Mouse (Mus musculus): ENCODE results near the gene Sub1.

DNA sequence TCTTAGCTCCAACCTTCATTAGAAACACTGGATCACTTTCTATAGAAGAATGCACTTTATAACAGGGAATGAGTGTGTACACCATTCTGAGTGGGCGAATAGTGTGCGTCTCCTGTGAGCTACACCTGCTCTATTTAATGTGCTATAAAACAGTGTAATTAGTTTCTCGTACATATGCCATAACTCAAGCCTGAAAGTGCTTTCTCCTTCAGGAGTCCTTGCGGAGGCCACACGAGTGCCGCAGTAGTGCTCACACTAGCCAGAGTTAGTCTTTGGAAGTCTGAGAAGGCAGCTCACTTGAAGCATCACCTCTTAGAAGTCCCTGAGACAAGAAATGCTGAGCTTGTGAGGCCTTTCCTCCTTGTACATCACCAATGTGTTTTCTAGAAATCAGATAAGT, 9.4 kb upstream of the Sub1 start:
- no peak for TF ChIP-seq POLR2A (IDR thresholded peaks at IDR 0.05; ENCODE audit: low read depth, low read length)
- TF ChIP-seq CTCF (IDR thresholded peaks at IDR 0.05; ENCODE audit: extremely low read depth, insufficient read length, insufficient replicate concordance, low read depth, low read length) = no peak
